Mouse (Mus musculus) heart, postnatal 0 days (tissue): ENCODE data around the gene Il18rap. TPM values are rescaled to one million over a fixed set of nuclear protein-coding genes. Genes with fewer than 3 reads are reported as not detected.

ENCODE experiments used
- ATAC-seq: fragments of 200-750 bp; cut with Nextera tagmentation; 2 replicates; pipeline ENCODE4 v1.8.0; 2017; ENCODE audit warnings: low read depth, moderate number of reproducible peaks, moderate library complexity; ENCODE audit not compliant: insufficient read depth
- DNase-seq: peaks from one replicate; pipeline ENCODE4 v3.0.0-alpha.2; 2016; ENCODE audit warnings: low spot score
- H3K27ac ChIP-seq: fragments of 300-500 bp; sonication (generic); 2 replicates; pipeline ENCODE4 v1.5.1; 2014; ENCODE audit warnings: low read depth, mild to moderate bottlenecking
- H3K27me3 ChIP-seq: fragments of 300-500 bp; sonication (generic); 2 replicates; pipeline ENCODE4 v1.6.1; 2014; ENCODE audit warnings: low read length, mixed read lengths; ENCODE audit not compliant: control insufficient read depth, insufficient read depth
- H3K36me3 ChIP-seq: fragments of 300-500 bp; sonication (generic); replicated peaks from 2 replicates; pipeline ENCODE4 v1.6.1; 2014; ENCODE audit warnings: low read length, mixed read lengths; ENCODE audit not compliant: control insufficient read depth, insufficient read depth
- H3K4me1 ChIP-seq: fragments of 300-500 bp; sonication (generic); 2 replicates; pipeline ENCODE4 v1.6.1; 2014; ENCODE audit warnings: antibody characterized with exemption; ENCODE audit not compliant: control insufficient read depth, insufficient read depth
- H3K4me2 ChIP-seq: fragments of 300-500 bp; sonication (generic); 2 replicates; pipeline ENCODE4 v1.6.1; 2014; ENCODE audit warnings: low read depth, mild to moderate bottlenecking, low read length, moderate library complexity
- H3K4me3 ChIP-seq: fragments of 300-500 bp; sonication (generic); 2 replicates; pipeline ENCODE4 v1.5.1; 2014; ENCODE audit warnings: low read depth, low read length
- H3K9ac ChIP-seq: fragments of 300-500 bp; sonication (generic); replicated peaks from 2 replicates; pipeline ENCODE4 v1.6.1; 2014; ENCODE audit warnings: low read depth, low read length, mixed read lengths
- H3K9me3 ChIP-seq: fragments of 300-500 bp; sonication (generic); replicated peaks from 2 replicates; pipeline ENCODE4 v1.6.1; 2016; ENCODE audit warnings: low read length; ENCODE audit not compliant: control insufficient read depth
- CTCF ChIP-seq: IDR thresholded peaks from 2 replicates; pipeline ENCODE4 v1.5.1; 2016; ENCODE audit warnings: antibody characterized with exemption, control low read depth, low read depth
- EP300 ChIP-seq: IDR thresholded peaks from 2 replicates; pipeline ENCODE4 v1.6.1; 2016; ENCODE audit warnings: antibody characterized with exemption, low read depth
- WGBS: fragments of 180-500 bp; shearing (Covaris S2); extraction: QIAGEN DNeasy Blood & Tissue Kit; methylation state at CpG from one replicate; pipeline ENCODE4 v1.1.7; 2014; 5-methylcytosine and 5-hydroxymethylcytosine counted together
- polyA plus RNA-seq: library from polyadenylated mRNA; unstranded; fragments of >200 nt; fragmentation: Nextera tagmentation; extraction: Ambion mirVana; gene quantifications from 2 replicates; pipeline ENCODE4 v1.2.1, GENCODE M21; 2015
- total RNA-seq: library from RNA; depleted of rRNA; stranded (reverse); fragments of >200 nt; gene quantifications from 2 replicates; pipeline ENCODE4 v1.2.3, GENCODE M21; 2014; ENCODE audit warnings: low replicate concordance

Il18rap gene
- total and polyA plus RNA-seq, 2 experiments from 2014 or later, result 0.07 TPM; not detected in 1

DNA sequence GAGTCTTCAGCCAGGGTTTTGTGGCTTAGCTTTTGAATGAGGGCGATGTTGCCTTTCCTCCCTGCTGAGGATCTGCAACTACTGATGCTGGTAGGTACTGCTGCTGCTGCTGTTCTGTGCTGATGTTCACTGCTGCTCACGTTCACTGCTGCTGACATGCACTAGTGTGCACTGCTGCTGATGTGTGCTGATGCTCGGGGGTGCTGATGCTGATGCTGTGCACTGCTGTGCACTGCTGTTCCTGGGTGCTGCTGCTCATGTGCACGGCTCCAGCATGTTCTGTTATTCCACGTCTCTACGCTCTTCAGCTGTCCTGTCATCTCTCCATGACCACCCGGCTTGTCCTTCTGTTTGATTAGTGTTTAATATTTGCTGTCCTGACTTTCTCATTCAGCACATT, 7.8 kb downstream of the Il18rap start:
- WGBS, result 74% methylated on average over 7 of the region's 7 CpGs
- ATAC-seq, result no peak
- H3K9me3 ChIP-seq, result 0 out of 2 replicates have a peak, but pooled peaks cover 3% of the 10 kb centered on the region

DNA sequence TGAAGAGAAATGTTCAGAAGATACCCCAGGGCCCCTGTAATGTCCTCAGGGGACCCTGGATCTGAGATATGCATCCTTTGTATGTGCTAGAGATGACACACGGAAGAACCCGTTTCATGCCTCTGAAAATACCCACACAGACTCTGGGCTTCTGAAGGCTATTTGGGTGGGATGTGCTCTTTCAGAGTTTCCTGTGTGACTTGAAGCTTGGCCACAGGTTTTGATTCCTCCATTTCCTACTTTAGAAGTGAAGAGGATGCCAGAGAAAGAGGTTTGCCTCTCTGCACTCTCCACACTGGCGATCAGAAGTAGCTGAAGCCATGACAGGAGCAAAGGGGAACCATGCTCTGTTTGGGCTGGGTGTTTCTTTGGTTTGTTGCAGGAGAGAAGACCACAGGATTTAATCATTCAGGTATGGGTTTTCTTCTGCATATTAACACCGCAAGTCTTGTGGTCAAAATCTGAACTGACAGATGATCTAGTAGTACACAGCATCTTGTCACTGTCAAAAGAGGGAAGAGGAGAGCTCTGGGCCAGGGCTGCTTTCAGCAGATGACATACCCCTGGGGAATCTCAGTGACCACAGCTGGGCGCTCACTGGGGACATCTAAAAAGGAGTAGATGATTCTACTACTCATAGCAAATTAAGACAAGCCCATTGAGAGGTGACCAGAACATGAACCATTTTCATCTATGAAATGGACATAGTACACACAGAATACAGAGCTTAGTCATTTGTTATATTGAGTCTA, 9.0 kb downstream of the Il18rap start:
- Histone ChIP-seq H3K4me1 (no peaks in the 10 kb centered on the region), H3K4me3 (no peak overlapping the region), H3K27me3 (no peaks in the 10 kb centered on the region), H3K36me3 (no peaks in the 10 kb centered on the region), H3K4me2 (no peak overlapping the region), H3K9me3 (0 out of 2 replicates have a peak, but pooled peaks cover 3% of the 10 kb centered on the region), H3K9ac (no peak overlapping the region), H3K27ac (no peak overlapping the region)
- ATAC-seq (no peak), DNase-seq (no peak)
- 75% methylated on average over 5 of the region's 5 CpGs for WGBS
- TF ChIP-seq CTCF (no peak), EP300 (no peak)

More for the DNA sequence above, 7.8 kb downstream of the Il18rap start:
- no peak for DNase-seq
- Histone ChIP-seq H3K4me1 (no peaks in the 10 kb centered on the region), H3K36me3 (no peaks in the 10 kb centered on the region), H3K27ac (no peak overlapping the region), H3K27me3 (no peaks in the 10 kb centered on the region), H3K4me2 (no peak overlapping the region), H3K4me3 (no peak overlapping the region), H3K9ac (no peak overlapping the region)
- TF ChIP-seq EP300 (no peak), CTCF (no peak)

DNA sequence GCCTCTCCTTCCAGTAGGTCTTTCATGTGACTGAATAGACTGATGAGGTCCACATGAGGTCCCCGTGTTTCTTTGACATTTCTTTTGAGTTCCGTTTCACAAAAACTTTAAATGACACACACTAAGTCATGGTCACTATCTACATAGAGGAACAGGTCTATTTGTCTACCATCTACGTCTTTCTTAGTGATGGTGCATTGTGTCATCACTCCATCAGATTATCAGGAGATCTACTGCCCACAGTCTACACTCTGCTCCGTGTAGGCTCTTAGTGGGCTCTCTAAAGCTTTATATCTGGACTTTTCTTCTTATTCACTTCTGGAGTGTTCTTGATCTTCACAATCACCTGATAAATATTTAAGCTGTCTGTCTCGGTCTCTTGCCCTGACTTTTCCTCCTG, 14.1 kb downstream of the Il18rap start:
- 73% methylated on average over 5 of the region's 5 CpGs for WGBS
- DNase-seq (no peak), ATAC-seq (no peak)
- Histone ChIP-seq H3K4me3 (no peak overlapping the region), H3K27ac (no peak overlapping the region), H3K9ac (no peak overlapping the region), H3K4me2 (no peak overlapping the region), H3K36me3 (no peaks in the 10 kb centered on the region), H3K27me3 (no peaks in the 10 kb centered on the region), H3K4me1 (no peaks in the 10 kb centered on the region), H3K9me3 (0 out of 2 replicates have a peak, but pooled peaks cover 3% of the 10 kb centered on the region)
- TF ChIP-seq EP300, result no peak
- TF ChIP-seq CTCF, result no peak

DNA sequence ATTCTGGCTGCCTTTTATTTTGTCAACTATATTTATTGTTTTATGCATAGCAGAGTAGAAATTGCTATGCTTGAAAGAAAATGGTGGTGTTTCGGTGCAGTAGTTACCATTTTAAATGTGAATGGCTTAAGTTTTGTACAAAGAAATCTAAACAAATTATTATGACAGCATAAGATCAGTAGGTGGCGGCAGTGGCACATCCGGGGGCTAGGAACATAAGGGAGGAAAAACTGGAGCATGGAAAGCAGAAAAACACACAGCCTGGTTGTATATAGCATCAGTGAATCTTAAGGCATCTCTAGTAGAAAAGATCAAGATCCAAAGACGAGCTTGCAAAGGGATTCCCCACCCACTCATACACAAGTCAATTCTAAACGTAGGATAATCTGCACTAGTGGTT, 22.4 kb downstream of the Il18rap start:
- no peak for ATAC-seq
- DNase-seq, result no peak
- Histone ChIP-seq H3K9ac (no peak overlapping the region), H3K4me3 (no peak overlapping the region), H3K4me2 (no peak overlapping the region), H3K27ac (no peak overlapping the region), H3K36me3 (no peaks in the 10 kb centered on the region), H3K27me3 (no peaks in the 10 kb centered on the region), H3K9me3 (no peaks in the 10 kb centered on the region), H3K4me1 (no peaks in the 10 kb centered on the region)
- WGBS, result 65% methylated on average over 5 of the region's 5 CpGs
- TF ChIP-seq EP300 (no peak), CTCF (peak; percentile 40)

DNA sequence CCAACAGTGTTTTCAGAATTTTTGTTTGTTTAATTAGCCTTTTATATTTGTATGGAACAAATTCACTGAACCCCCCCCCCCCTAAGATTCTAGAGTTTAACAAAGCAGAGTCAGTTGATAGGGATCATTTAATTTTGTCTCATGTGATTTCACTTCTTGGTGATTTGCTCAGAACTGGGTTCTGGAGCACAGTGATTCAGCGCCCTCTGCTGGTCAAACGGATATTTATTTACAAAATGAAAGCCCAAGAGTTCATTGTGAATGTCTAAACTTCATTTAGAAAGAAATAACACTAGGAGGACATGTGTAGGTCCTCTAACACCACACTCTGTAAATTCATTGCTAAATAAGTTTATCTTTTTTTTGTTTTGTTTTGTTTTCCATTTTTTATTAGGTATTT, 29.5 kb downstream of the Il18rap start:
- H3K4me3 ChIP-seq, result no peak overlapping the region
- H3K4me2 ChIP-seq, result no peak overlapping the region
- DNase-seq, result peak; percentile 40
- no peak overlapping the region for H3K9ac ChIP-seq
- no peaks in the 10 kb centered on the region for H3K36me3 ChIP-seq
- TF ChIP-seq CTCF (peak; percentile 72), EP300 (no peak)
- 1% methylated on average over 2 of the region's 2 CpGs for WGBS
- ATAC-seq, result no peak
- no peak overlapping the region for H3K27ac ChIP-seq
- H3K27me3 ChIP-seq, result no peaks in the 10 kb centered on the region
- H3K9me3 ChIP-seq, result no peaks in the 10 kb centered on the region
- no peaks in the 10 kb centered on the region for H3K4me1 ChIP-seq

DNA sequence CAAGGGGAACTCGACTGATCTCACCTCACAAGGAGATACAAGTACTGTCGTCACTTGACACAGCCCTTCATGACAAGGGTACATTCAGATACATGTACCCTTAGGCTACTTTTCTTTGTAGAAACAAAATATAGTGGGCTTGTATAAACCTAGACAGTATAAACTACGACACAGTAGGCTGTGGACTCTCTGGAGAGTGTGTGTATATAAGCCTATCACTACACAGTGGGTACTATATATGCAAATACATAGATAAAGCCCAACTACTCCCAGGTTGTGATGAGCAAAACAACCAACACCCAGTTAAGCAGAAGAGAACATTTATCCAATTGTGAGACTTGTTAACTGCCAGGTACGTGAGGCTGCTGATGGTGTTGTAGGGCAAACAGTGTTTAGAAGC, 31.5 kb downstream of the Il18rap start:
- ATAC-seq, result no peak
- no peak for DNase-seq
- Histone ChIP-seq H3K4me3 (no peak overlapping the region), H3K4me1 (no peaks in the 10 kb centered on the region), H3K27ac (no peak overlapping the region), H3K9me3 (no peaks in the 10 kb centered on the region), H3K4me2 (no peak overlapping the region), H3K36me3 (no peaks in the 10 kb centered on the region), H3K9ac (no peak overlapping the region), H3K27me3 (no peaks in the 10 kb centered on the region)
- TF ChIP-seq CTCF, result no peak
- TF ChIP-seq EP300, result no peak
- WGBS, result 55% methylated on average over 4 of the region's 4 CpGs
